In genomic region chrX:58027631-58028030, GRCm38 (mm10) we compare ENCODE assay signal across 18 mouse cellular contexts. TPM values are rescaled to one million over a fixed set of nuclear protein-coding genes. Genes with fewer than 3 reads are reported as not detected.
A peak's percentile ranks its signal among the peaks of the same experiment; 100 is the strongest.
DNase-seq lines count a peak whose midpoint lies in the region; ATAC-seq and TF ChIP-seq lines count a peak whose summit lies in the region.
"Had no signal": no experiment of that assay in that cellular context is flagged by ENCODE, and none has a peak within 500 bp of the region (broad histone marks: within the 10 kb centered on the region; RNA-seq: fewer than 3 reads in every experiment).

No protein-coding gene starts in this region.

- DNase-seq in embryo, embryonic 10.5 days (ENCODE audit: low spot score): peak; percentile 16
- DNase-seq in embryo, embryonic 11 days: no peak
- DNase-seq in ES-E14 (ENCODE audit: low read depth, low spot score): no peak
- no peak for DNase-seq in hindbrain, postnatal 0 days (ENCODE audit: low spot score)
- DNase-seq in retina, postnatal 1 day: no peak
- no peak for DNase-seq in lung, postnatal 10 days
- no peak for DNase-seq in kidney, adult 8-10 months
- DNase-seq: gastrocnemius, postnatal 10 days; heart, postnatal 10 days; layer of hippocampus, postnatal 36 days; lung, adult 18-20 months; right cerebral cortex, postnatal 25 days; thymus, adult 18-20 months had no signal

- in situ Hi-C loops in ES-E14 (cut with MboI; ENCODE audit: low sequenced_read_pairs in 2 of 2, unreplicated experiment in 2 of 2): no loop called here

- no peaks in the 10 kb centered on the region for H3K9me3 ChIP-seq in ES-E14 (ENCODE audit: control insufficient read depth, insufficient read depth, low read depth, low read length)
- H3K9me3 ChIP-seq in hindbrain, postnatal 0 days (ENCODE audit: low read length): no peaks in the 10 kb centered on the region
- H3K9me3 ChIP-seq in midbrain, embryonic 13.5 days: no peaks in the 10 kb centered on the region
- H3K9me3 ChIP-seq: kidney, embryonic 15.5 days; limb, embryonic 15.5 days had no signal

- H3K27me3 ChIP-seq in hindbrain, postnatal 0 days (ENCODE audit: insufficient read depth, low read length): no peaks in the 10 kb centered on the region
- peaks cover 25% of the 10 kb centered on the region for H3K27me3 ChIP-seq in midbrain, embryonic 13.5 days

- ATAC-seq in hindbrain, postnatal 0 days: no peak
- ATAC-seq in midbrain, embryonic 13.5 days: no peak

- H3K27ac ChIP-seq in ES-E14 (ENCODE audit: insufficient read depth, low read depth, low read length, poor library complexity, severe bottlenecking): peak overlapping the region; percentile 85
- no peak overlapping the region; the same call in 1 of the 2 replicates for H3K27ac ChIP-seq in hindbrain, postnatal 0 days
- H3K27ac ChIP-seq in midbrain, embryonic 13.5 days: peak overlapping the region; percentile 47; the same call in 1 of the 2 replicates
- H3K27ac ChIP-seq: kidney, embryonic 15.5 days; limb, embryonic 15.5 days had no signal

- H3K4me2 ChIP-seq in hindbrain, postnatal 0 days (ENCODE audit: low read depth, low read length): peak overlapping the region; percentile 56
- H3K4me2 ChIP-seq in midbrain, embryonic 13.5 days (replicated peaks): peak overlapping the region; percentile 55
- H3K4me2 ChIP-seq: kidney, embryonic 15.5 days; limb, embryonic 15.5 days had no signal

- H3K4me3 ChIP-seq in ES-E14 (ENCODE audit: insufficient read depth in 1 of 2, low read depth in 1 of 2, low read length in 2 of 2, poor library complexity in 1 of 2, severe bottlenecking in 1 of 2): peak overlapping the region; percentile 41 to 79; a peak in 3 of 4 replicates
- no peak overlapping the region for H3K4me3 ChIP-seq in hindbrain, postnatal 0 days (ENCODE audit: low read length)
- H3K4me3 ChIP-seq in midbrain, embryonic 13.5 days (replicated peaks): peak overlapping the region; percentile 57
- H3K4me3 ChIP-seq: kidney, embryonic 15.5 days; limb, embryonic 15.5 days had no signal

- 32% methylated on average over 9 of the region's 9 CpGs for WGBS in hindbrain, postnatal 0 days
- 20% methylated on average over 9 of the region's 9 CpGs for whole genome bisulfite sequencing in midbrain, embryonic 13.5 days

- peak overlapping the region; percentile 72 for H3K9ac ChIP-seq in ES-E14 (ENCODE audit: insufficient read depth, low read depth, low read length, poor library complexity, severe bottlenecking)
- H3K9ac ChIP-seq in hindbrain, postnatal 0 days (replicated peaks; ENCODE audit: low read length): no peak overlapping the region
- peak overlapping the region; percentile 61; the same call in 1 of the 2 replicates for H3K9ac ChIP-seq in midbrain, embryonic 13.5 days (replicated peaks)
- H3K9ac ChIP-seq: kidney, embryonic 15.5 days; limb, embryonic 15.5 days had no signal

- 0 out of 4 replicates have a peak, but pooled peaks cover 0 to 2% of the 10 kb centered on the region in 2 experiments for H3K4me1 ChIP-seq in ES-E14 (ENCODE audit: control insufficient read depth in 2 of 2, insufficient read depth in 2 of 2, low read length in 2 of 2, poor library complexity in 1 of 2)
- no peaks in the 10 kb centered on the region for H3K4me1 ChIP-seq in hindbrain, postnatal 0 days (ENCODE audit: insufficient read depth, low read length)
- H3K4me1 ChIP-seq in midbrain, embryonic 13.5 days (replicated peaks): no peaks in the 10 kb centered on the region

- TF ChIP-seq CTCF in hindbrain, postnatal 0 days (IDR thresholded peaks at IDR 0.05; ENCODE audit: low read depth): no peak

- H3K36me3 ChIP-seq in ES-E14 (ENCODE audit: control insufficient read depth, insufficient read depth, low read length, poor library complexity, severe bottlenecking): peaks cover 11% of the 10 kb centered on the region; the same call in 1 of the 2 replicates
- no peaks in the 10 kb centered on the region for H3K36me3 ChIP-seq in hindbrain, postnatal 0 days (ENCODE audit: insufficient read depth, low read length)
- H3K36me3 ChIP-seq in midbrain, embryonic 13.5 days: no peaks in the 10 kb centered on the region
- H3K36me3 ChIP-seq: kidney, embryonic 15.5 days; limb, embryonic 15.5 days had no signal

TF ChIP-seq in ES-E14, 5 proteins besides CTCF, POLR2A, EP300 and RAD21:
- TF ChIP-seq ZNF384 (IDR thresholded peaks at IDR 0.05; ENCODE audit: low read depth, low read length) (no peak), ZC3H11A (IDR thresholded peaks at IDR 0.05; ENCODE audit: borderline replicate concordance, low read depth, low read length) (no peak), HCFC1 (IDR thresholded peaks at IDR 0.05; ENCODE audit: borderline replicate concordance, insufficient read depth, low read length) (no peak), CHD2 (IDR thresholded peaks at IDR 0.05; ENCODE audit: low read depth, low read length) (no peak), MAFK (IDR thresholded peaks at IDR 0.05; ENCODE audit: insufficient read depth, low read depth, low read length) (no peak)

RNA-seq across cellular contexts. Expression of gene Zic3, which starts 5.1 kb away (rescaled TPM):
- total RNA-seq in ES-E14 (2012; rRNA removed): 40.4 and 41.0 TPM in 2 replicates
- total RNA-seq in hindbrain, postnatal 0 days (2014; rRNA removed): 17.1 and 31.4 TPM in 2 replicates
- polyA plus RNA-seq in hindbrain, postnatal 0 days (2015; fragmentation: Nextera tagmentation; extraction: Ambion mirVana): 15.7 and 15.8 TPM in 2 replicates
- polyA plus RNA-seq in midbrain, embryonic 13.5 days (2015; fragmentation: Nextera tagmentation; extraction: Ambion mirVana): 31.7 and 32.7 TPM in 2 replicates
- total RNA-seq: gastrocnemius, postnatal 10 days; heart, adult 8-10 months; heart, postnatal 10 days had no signal
- polyA plus RNA-seq: intestine, embryonic 14.5 days; kidney, embryonic 15.5 days had no signal
